Mouse (Mus musculus) MEL (cell line): ENCODE results near the gene Trim8. TPM values are rescaled to one million over a fixed set of nuclear protein-coding genes. Genes with fewer than 3 reads are reported as not detected.

Experiments used
- DNase-seq: peaks from one replicate; pipeline ENCODE4 v3.0.0; 2011; ENCODE audit warnings: low read depth, low spot score
- H3K27ac ChIP-seq: 2 replicates; pipeline ENCODE4 v1.5.1; 2012; ENCODE audit warnings: low read depth, mild to moderate bottlenecking, control low read depth, low read length, moderate library complexity; ENCODE audit not compliant: control insufficient read depth
- H3K27me3 ChIP-seq, 2 experiments: fragments of 150-350 bp in 1 of 2; sonication (generic) in 1 of 2; 2 replicates each; pipeline ENCODE4 v1.6.1; 2012; ENCODE audit warnings: low read length in 2 of 2, mild to moderate bottlenecking in 2 of 2, improper control_type of control experiment in 1 of 2, moderate library complexity in 1 of 2; ENCODE audit not compliant: insufficient read depth in 2 of 2, control insufficient read depth in 1 of 2
- H3K36me3 ChIP-seq, 2 experiments: 2 replicates each; pipeline ENCODE4 v1.6.1; 2012 to 2014; ENCODE audit warnings: low read length in 2 of 2, improper control_type of control experiment in 1 of 2, inconsistent platforms in 1 of 2, mild to moderate bottlenecking in 1 of 2; ENCODE audit not compliant: insufficient read depth in 2 of 2, control insufficient read depth in 1 of 2
- H3K4me1 ChIP-seq, 2 experiments: fragments of 150-350 bp in 1 of 2; sonication (generic) in 1 of 2; 2 replicates each; pipeline ENCODE4 v1.6.1; 2012; ENCODE audit warnings: low read length in 2 of 2, improper control_type of control experiment in 1 of 2, mild to moderate bottlenecking in 1 of 2; ENCODE audit not compliant: insufficient read depth in 2 of 2, control insufficient read depth in 1 of 2
- H3K4me3 ChIP-seq, 2 experiments: fragments of 150-350 bp in 1 of 2; sonication (generic) in 1 of 2; 2 replicates each; pipeline ENCODE4 v1.5.1; 2012; ENCODE audit warnings: low read depth in 2 of 2, low read length in 2 of 2, mild to moderate bottlenecking in 2 of 2, moderate library complexity in 2 of 2, control low read depth in 1 of 2, improper control_type of control experiment in 1 of 2; ENCODE audit not compliant: control insufficient read depth in 1 of 2, insufficient read depth in 1 of 2
- H3K79me2 ChIP-seq: 2 replicates; pipeline ENCODE4 v1.6.1; 2012; ENCODE audit warnings: mild to moderate bottlenecking, low read length, moderate library complexity; ENCODE audit not compliant: control insufficient read depth, poor library complexity, insufficient read depth
- H3K9ac ChIP-seq: 2 replicates; pipeline ENCODE4 v1.6.1; 2012; ENCODE audit warnings: low read depth, mild to moderate bottlenecking, control low read depth, low read length, moderate library complexity; ENCODE audit not compliant: control insufficient read depth, poor library complexity, severe bottlenecking
- H3K9me3 ChIP-seq: fragments of 150-350 bp; sonication (generic); replicated peaks from 2 replicates; pipeline ENCODE4 v1.6.1; 2012; ENCODE audit warnings: mild to moderate bottlenecking, low read length, improper control_type of control experiment, moderate library complexity; ENCODE audit not compliant: insufficient read depth
- EP300 ChIP-seq, 2 experiments: IDR thresholded peaks; 2 replicates each; pipeline ENCODE4 v1.6.1; 2011; ENCODE audit warnings: improper control_type of control experiment in 2 of 2, low read length in 2 of 2, low read depth in 1 of 2, mild to moderate bottlenecking in 1 of 2
- GABPA ChIP-seq: IDR thresholded peaks from 2 replicates; pipeline ENCODE4 v1.6.1; 2012; ENCODE audit warnings: low read depth, mild to moderate bottlenecking, inconsistent platforms, low read length, improper control_type of control experiment, moderate library complexity
- GATA1 ChIP-seq: IDR thresholded peaks from 2 replicates; pipeline ENCODE4 v1.6.1; 2011; ENCODE audit warnings: low read depth, low read length, improper control_type of control experiment
- HCFC1 ChIP-seq: IDR thresholded peaks from 2 replicates; pipeline ENCODE4 v1.6.1; 2012; ENCODE audit warnings: low read depth, mild to moderate bottlenecking, inconsistent platforms, low read length, improper control_type of control experiment, moderate library complexity
- MAFK ChIP-seq: IDR thresholded peaks from 2 replicates; pipeline ENCODE4 v1.6.1; 2011; ENCODE audit warnings: low read depth, mild to moderate bottlenecking, low read length, improper control_type of control experiment, borderline replicate concordance
- MAZ ChIP-seq: IDR thresholded peaks from 2 replicates; pipeline ENCODE4 v1.6.1; 2012; ENCODE audit warnings: low read depth, mild to moderate bottlenecking, inconsistent platforms, low read length, improper control_type of control experiment
- NELFE ChIP-seq: IDR thresholded peaks from 2 replicates; pipeline ENCODE4 v1.6.1; 2011; ENCODE audit warnings: low read depth, low read length, improper control_type of control experiment
- NRF1 ChIP-seq: IDR thresholded peaks from 2 replicates; pipeline ENCODE4 v1.6.1; 2014; ENCODE audit warnings: low read depth, mild to moderate bottlenecking, inconsistent platforms, low read length, improper control_type of control experiment, moderate library complexity; ENCODE audit not compliant: poor library complexity, insufficient read depth, severe bottlenecking
- RCOR1 ChIP-seq: IDR thresholded peaks from 2 replicates; pipeline ENCODE4 v1.6.1; 2012; ENCODE audit warnings: low read depth, mild to moderate bottlenecking, inconsistent platforms, low read length, improper control_type of control experiment
- SIN3A ChIP-seq: IDR thresholded peaks from 2 replicates; pipeline ENCODE4 v1.6.1; 2012; ENCODE audit warnings: low read length, improper control_type of control experiment, inconsistent platforms
- TAL1 ChIP-seq: IDR thresholded peaks from 2 replicates; pipeline ENCODE4 v1.6.1; 2012; ENCODE audit warnings: mild to moderate bottlenecking, inconsistent platforms, low read length, moderate library complexity, mixed read lengths
- TCF12 ChIP-seq: IDR thresholded peaks from 2 replicates; pipeline ENCODE4 v1.6.1; 2014; ENCODE audit warnings: low read depth, mild to moderate bottlenecking, inconsistent platforms, low read length, improper control_type of control experiment, moderate library complexity
- ZNF384 ChIP-seq: IDR thresholded peaks from 2 replicates; pipeline ENCODE4 v1.6.1; 2012; ENCODE audit warnings: low read depth, mild to moderate bottlenecking, inconsistent platforms, low read length, improper control_type of control experiment
- polyA plus RNA-seq, 2 experiments: library from polyadenylated mRNA; stranded (reverse) in 1 of 2; unstranded in 1 of 2; fragments of >175 nt in 1 of 2; fragments of >200 nt in 1 of 2; gene quantifications; 2 replicates each; pipeline versions ENCODE4 v1.2.1 to v1.2.4; 2012; ENCODE audit warnings: low replicate concordance in 2 of 2, low read depth in 1 of 2; ENCODE audit not compliant: insufficient read length in 2 of 2, insufficient read depth in 1 of 2, missing spikeins in 1 of 2
- total RNA-seq: library from RNA; depleted of rRNA; stranded (reverse); fragments of 300-350 nt; gene quantifications from 2 replicates; pipeline ENCODE4 v1.2.3, GENCODE M21; 2012

Trim8 gene
- total and polyA plus RNA-seq, 3 experiments = 19.1 to 57.2 TPM; not detected in 1

- H3K4me3 ChIP-seq = no peak overlapping the region
- no peaks in the 10 kb centered on the region for H3K27me3 ChIP-seq
- TF ChIP-seq MAFK = no peak
- TF ChIP-seq NELFE = 0 out of 2 replicates have a peak, but pooled peaks have one; percentile 9
- H3K79me2 ChIP-seq = no peaks in the 10 kb centered on the region
- no peaks in the 10 kb centered on the region for H3K9me3 ChIP-seq
- no peak overlapping the region for H3K9ac ChIP-seq
- no peak for DNase-seq
- peaks cover 9 to 16% of the 10 kb centered on the region in 2 experiments for H3K4me1 ChIP-seq
- no peak overlapping the region for H3K27ac ChIP-seq
- H3K36me3 ChIP-seq = peaks cover 0 to 14% of the 10 kb centered on the region in 2 experiments; a peak in 2 of 4 replicates
Observed at GRCm38 (mm10) chr19:46467051-46467503, 34.4 kb upstream of the Trim8 start.

- peak; percentile 77 for DNase-seq
- Histone ChIP-seq H3K36me3 (peaks cover 0 to 14% of the 10 kb centered on the region in 2 experiments; a peak in 2 of 4 replicates), H3K4me1 (peaks cover 9 to 16% of the 10 kb centered on the region in 2 experiments)
- TF ChIP-seq NRF1 = no peak
- TF ChIP-seq TAL1 = no peak
- 0 out of 2 replicates have a peak, but pooled peaks have one; percentile 16 for TF ChIP-seq TCF12
- no peak for TF ChIP-seq ZNF384
- 0 out of 2 replicates have a peak, but pooled peaks have one; percentile 25 for TF ChIP-seq HCFC1
- peak; percentile 26; the same call in 1 of the 2 replicates for TF ChIP-seq MAZ
- TF ChIP-seq EP300 (IDR thresholded peaks at IDR 0.05; ENCODE audit: low read depth in 1 of 2, low read length in 2 of 2) = peak; percentile 21 to 50; a peak in 3 of 4 replicates
- no peak for TF ChIP-seq GABPA
- TF ChIP-seq SIN3A = peak; percentile 22; the same call in 1 of the 2 replicates
- 0 out of 2 replicates have a peak, but pooled peaks have one; percentile 57 for TF ChIP-seq RCOR1
- peak; percentile 90 for TF ChIP-seq GATA1
- TF ChIP-seq, all 39 proteins: peak for 7
- Histone ChIP-seq H3K27ac (peak overlapping the region; percentile 67), H3K27me3 (no peaks in the 10 kb centered on the region), H3K9ac (peak overlapping the region; percentile 62), H3K79me2 (no peaks in the 10 kb centered on the region), H3K4me3 (no peak overlapping the region), H3K9me3 (no peaks in the 10 kb centered on the region)
Observed at GRCm38 (mm10) chr19:46470364-46471240, 30.9 kb upstream of the Trim8 start.
